Mouse (Mus musculus) limb, embryonic 13.5 days (tissue): ENCODE results near the gene Slc26a10. TPM values are rescaled to one million over a fixed set of nuclear protein-coding genes. Genes with fewer than 3 reads are reported as not detected.
A peak's percentile ranks its signal among the peaks of the same experiment; 100 is the strongest.
"Not testable (repeated sequence)": the region's sequence is repeated elsewhere in the genome, so short reads cannot be mapped to it uniquely, and the experiment has no call there.

Experiments used
- ATAC-seq: fragments of 200-750 bp; cut with Nextera tagmentation; 2 replicates; pipeline ENCODE4 v1.8.0; 2017; ENCODE audit warnings: low read depth, moderate number of reproducible peaks, moderate TSS enrichment; ENCODE audit not compliant: low FRiP score
- H3K27ac ChIP-seq: fragments of 300-500 bp; sonication (generic); 2 replicates; pipeline ENCODE4 v1.5.1; 2015; ENCODE audit warnings: inconsistent platforms, mild to moderate bottlenecking, moderate library complexity
- H3K27me3 ChIP-seq: fragments of 300-500 bp; sonication (generic); 2 replicates; pipeline ENCODE4 v1.6.1; 2015; ENCODE audit warnings: mild to moderate bottlenecking, inconsistent platforms
- H3K36me3 ChIP-seq: fragments of 300-500 bp; sonication (generic); 2 replicates; pipeline ENCODE4 v1.6.1; 2015; ENCODE audit warnings: inconsistent platforms, mild to moderate bottlenecking, moderate library complexity
- H3K4me1 ChIP-seq: fragments of 300-500 bp; sonication (generic); 2 replicates; pipeline ENCODE4 v1.6.1; 2015; ENCODE audit warnings: inconsistent platforms
- H3K4me2 ChIP-seq: fragments of 300-500 bp; sonication (generic); replicated peaks from 2 replicates; pipeline ENCODE4 v1.6.1; 2015; ENCODE audit warnings: inconsistent platforms, mild to moderate bottlenecking, moderate library complexity
- H3K4me3 ChIP-seq: fragments of 300-500 bp; sonication (generic); 2 replicates; pipeline ENCODE4 v1.5.1; 2015; ENCODE audit warnings: moderate library complexity, mild to moderate bottlenecking, inconsistent platforms
- H3K9ac ChIP-seq: fragments of 300-500 bp; sonication (generic); 2 replicates; pipeline ENCODE4 v1.6.1; 2015; ENCODE audit warnings: mild to moderate bottlenecking, inconsistent platforms
- H3K9me3 ChIP-seq: fragments of 300-500 bp; sonication (generic); 2 replicates; pipeline ENCODE4 v1.6.1; 2016; ENCODE audit warnings: inconsistent platforms
- WGBS: fragments of 180-500 bp; shearing (Covaris S2); methylation state at CpG from one replicate; pipeline ENCODE4 v1.1.7; 2015; 5-methylcytosine and 5-hydroxymethylcytosine counted together
- polyA plus RNA-seq: library from polyadenylated mRNA; unstranded; fragments of >200 nt; fragmentation: Nextera tagmentation; extraction: Ambion mirVana; gene quantifications from 2 replicates; pipeline ENCODE4 v1.2.1, GENCODE M21; 2015

Slc26a10 gene
- polyA plus RNA-seq, 1 experiment from 2014 or later, result 1.6 TPM

- H3K9ac ChIP-seq, result peak overlapping the region; percentile 76
- no peaks in the 10 kb centered on the region for H3K36me3 ChIP-seq
- WGBS, result under 1% methylated on average over 55 of the region's 56 CpGs
- peak; percentile 22 for ATAC-seq
- no peaks in the 10 kb centered on the region for H3K9me3 ChIP-seq
- peaks cover 27% of the 10 kb centered on the region for H3K4me1 ChIP-seq
- H3K27ac ChIP-seq, result no peak overlapping the region
- peak overlapping the region; percentile 100 for H3K4me2 ChIP-seq
- peaks cover 78% of the 10 kb centered on the region for H3K27me3 ChIP-seq
- peak overlapping the region; percentile 65 for H3K4me3 ChIP-seq
These were observed 14.6 kb downstream of the Slc26a10 start for GRCm38 (mm10) chr10:127165654-127166403.

- 1% methylated on average over 40 of the region's 42 CpGs for WGBS
- peaks cover 22% of the 10 kb centered on the region for H3K4me1 ChIP-seq
- H3K4me2 ChIP-seq, result peak overlapping the region; percentile 100
- H3K27me3 ChIP-seq, result peaks cover 75% of the 10 kb centered on the region
- H3K9me3 ChIP-seq, result no peaks in the 10 kb centered on the region
- H3K36me3 ChIP-seq, result no peaks in the 10 kb centered on the region
- H3K27ac ChIP-seq, result no peak overlapping the region
- H3K4me3 ChIP-seq, result peak overlapping the region; percentile 65
- peak overlapping the region; percentile 76 for H3K9ac ChIP-seq
- no peak; the same call in 1 of the 2 replicates for ATAC-seq
These were observed 15.1 kb downstream of the Slc26a10 start for GRCm38 (mm10) chr10:127165354-127165653.

- H3K9ac ChIP-seq, result peak within 1 kb of the TSS; percentile 76
- H3K9me3 ChIP-seq, result no peaks in the 10 kb centered on the region
- H3K27me3 ChIP-seq, result peaks cover 72% of the 10 kb centered on the region
- 3% methylated on average over 52 of the region's 52 CpGs for WGBS
- H3K4me3 ChIP-seq, result peak within 1 kb of the TSS; percentile 65
- peak; percentile 83 for ATAC-seq
- no peak within 1 kb of the TSS for H3K27ac ChIP-seq
- peaks cover 17% of the 10 kb centered on the region for H3K4me1 ChIP-seq
- H3K36me3 ChIP-seq, result no peaks in the 10 kb centered on the region
- H3K4me2 ChIP-seq, result peak within 1 kb of the TSS; percentile 100
These were observed 15.7 kb downstream of the Slc26a10 start, which contains the start of gene B4galnt1 for GRCm38 (mm10) chr10:127164631-127165353. Gene B4galnt1, plus strand, starts transcription at chr10:127165225.

- peak overlapping the region; percentile 100 for H3K4me2 ChIP-seq
- WGBS, result 92% methylated on average over 4 of the region's 4 CpGs
- H3K36me3 ChIP-seq, result no peaks in the 10 kb centered on the region
- ATAC-seq, result no peak
- 0 out of 2 replicates have a peak overlapping the region, but pooled peaks have one; percentile 65 for H3K4me3 ChIP-seq
- H3K27me3 ChIP-seq, result peaks cover 66% of the 10 kb centered on the region
- H3K9ac ChIP-seq, result no peak overlapping the region
- peaks cover 15% of the 10 kb centered on the region for H3K4me1 ChIP-seq
- no peaks in the 10 kb centered on the region for H3K9me3 ChIP-seq
- H3K27ac ChIP-seq, result no peak overlapping the region
These were observed 16.3 kb downstream of the Slc26a10 start for GRCm38 (mm10) chr10:127164190-127164589.

- not testable (repeated sequence) for H3K9me3 ChIP-seq, H3K9ac ChIP-seq, ATAC-seq, H3K36me3 ChIP-seq, H3K4me2 ChIP-seq, H3K4me3 ChIP-seq, H3K27ac ChIP-seq
- 45% methylated on average over 7 of the region's 7 CpGs for WGBS
- Histone ChIP-seq H3K27me3 (peaks cover 52% of the 10 kb centered on the region), H3K4me1 (peaks cover 15% of the 10 kb centered on the region)
These were observed 17.6 kb downstream of the Slc26a10 start for GRCm38 (mm10) chr10:127162771-127163261.

DNA sequence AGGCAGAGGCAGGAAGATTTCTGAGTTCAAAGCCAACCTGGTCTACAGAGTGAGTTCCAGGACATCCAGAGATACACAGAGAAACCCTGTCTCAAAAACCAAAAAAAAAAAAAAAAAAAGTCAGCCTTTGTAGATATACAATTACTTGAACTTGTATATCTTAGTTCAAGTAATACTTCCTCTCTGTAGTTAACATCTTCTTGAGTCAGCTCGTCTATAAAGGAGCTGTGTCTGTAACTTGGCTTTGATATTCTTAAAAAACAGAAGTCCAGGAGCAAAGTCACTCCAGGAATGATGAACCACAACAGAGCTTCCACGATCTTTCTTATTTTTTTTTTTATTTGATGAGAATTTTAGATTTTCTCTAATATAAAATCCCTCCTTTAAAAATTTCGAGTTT is 19.7 kb downstream of the Slc26a10 start:
- no peak overlapping the region for H3K27ac ChIP-seq
- H3K36me3 ChIP-seq, result no peaks in the 10 kb centered on the region
- peaks cover 32% of the 10 kb centered on the region for H3K27me3 ChIP-seq
- no peaks in the 10 kb centered on the region for H3K9me3 ChIP-seq
- 75% methylated on average over 3 of the region's 3 CpGs for WGBS
- peaks cover 5% of the 10 kb centered on the region for H3K4me1 ChIP-seq
- ATAC-seq, result no peak
- no peak overlapping the region for H3K9ac ChIP-seq
- no peak overlapping the region for H3K4me3 ChIP-seq
- H3K4me2 ChIP-seq, result no peak overlapping the region

DNA sequence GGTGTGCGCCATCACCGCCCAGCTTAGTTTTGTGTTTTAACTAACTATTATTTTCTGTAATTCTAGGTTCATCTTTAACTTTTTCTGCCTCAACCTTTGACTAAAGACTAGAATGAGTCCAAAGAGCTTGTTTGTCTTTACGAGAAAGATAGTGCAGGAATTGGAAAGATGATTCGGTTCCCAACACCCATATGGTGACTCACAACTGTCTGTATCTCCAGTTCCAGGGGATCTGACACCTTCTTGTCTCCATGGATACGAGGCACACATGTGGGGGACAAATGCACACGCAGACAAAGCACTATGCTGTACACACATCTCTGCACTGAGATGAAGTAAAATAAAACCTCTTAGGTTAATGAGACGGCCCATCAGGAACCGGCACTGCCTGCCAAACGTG is 20.4 kb downstream of the Slc26a10 start:
- WGBS, result 81% methylated on average over 9 of the region's 9 CpGs
- no peak overlapping the region for H3K4me2 ChIP-seq
- no peak overlapping the region for H3K4me3 ChIP-seq
- no peak for ATAC-seq
- H3K27ac ChIP-seq, result no peak overlapping the region
- no peaks in the 10 kb centered on the region for H3K4me1 ChIP-seq
- H3K9ac ChIP-seq, result no peak overlapping the region
- no peaks in the 10 kb centered on the region for H3K9me3 ChIP-seq
- H3K36me3 ChIP-seq, result no peaks in the 10 kb centered on the region
- H3K27me3 ChIP-seq, result peaks cover 25% of the 10 kb centered on the region

DNA sequence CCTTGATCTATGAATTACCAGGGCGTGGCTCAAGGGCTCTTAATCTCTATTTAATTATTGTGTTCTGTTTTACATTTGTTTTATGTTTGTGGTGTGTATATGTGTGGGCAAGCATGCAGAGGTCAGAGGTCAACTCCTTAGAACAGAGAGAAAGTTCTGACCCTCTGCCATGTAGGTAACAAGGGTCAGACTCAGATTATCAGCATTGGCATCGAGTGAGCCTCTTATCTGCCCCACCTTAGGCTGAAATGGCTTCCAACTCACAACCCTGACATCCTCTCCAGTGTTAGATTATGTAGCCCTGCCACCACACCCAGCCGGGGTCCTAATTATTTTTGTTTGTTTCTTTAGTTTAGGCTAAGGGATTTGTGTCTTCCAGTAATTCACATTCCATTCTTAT is 22.0 kb downstream of the Slc26a10 start:
- Histone ChIP-seq H3K36me3 (no peaks in the 10 kb centered on the region), H3K4me1 (no peaks in the 10 kb centered on the region), H3K4me2 (no peak overlapping the region), H3K9me3 (no peaks in the 10 kb centered on the region), H3K27me3 (peaks cover 11% of the 10 kb centered on the region), H3K9ac (no peak overlapping the region), H3K27ac (no peak overlapping the region), H3K4me3 (no peak overlapping the region)
- ATAC-seq, result no peak
- 65% methylated on average over 3 of the region's 3 CpGs for WGBS

- ATAC-seq, result no peak
These were observed 23.9 kb downstream of the Slc26a10 start for GRCm38 (mm10) chr10:127156511-127156910.

DNA sequence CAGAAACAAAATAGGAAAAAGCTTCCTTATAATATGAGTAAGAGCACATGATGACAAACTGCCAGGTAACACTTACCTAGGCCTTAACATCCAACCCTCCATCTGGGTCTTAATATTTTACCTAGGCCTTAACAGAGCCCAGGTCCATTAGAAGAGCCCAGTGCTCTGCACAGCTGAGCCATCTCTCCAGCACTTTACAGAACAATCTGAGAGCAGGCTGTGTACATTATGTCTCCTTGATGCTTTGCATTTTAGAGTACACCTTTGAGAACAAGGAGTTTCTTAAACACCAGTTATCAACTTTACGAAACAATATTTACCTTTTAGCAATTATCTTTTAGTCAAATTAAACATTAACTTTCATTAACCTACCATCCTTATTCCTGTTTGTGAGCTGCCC is 24.4 kb downstream of the Slc26a10 start:
- 0 out of 2 replicates have a peak, but pooled peaks cover 4% of the 10 kb centered on the region for H3K27me3 ChIP-seq
- no peak for ATAC-seq
- no peak overlapping the region for H3K4me2 ChIP-seq
- H3K9ac ChIP-seq, result no peak overlapping the region
- H3K9me3 ChIP-seq, result no peaks in the 10 kb centered on the region
- H3K36me3 ChIP-seq, result no peaks in the 10 kb centered on the region
- WGBS, result 98% methylated on average over 1 of the region's 1 CpGs
- H3K4me3 ChIP-seq, result no peak overlapping the region
- no peak overlapping the region for H3K27ac ChIP-seq
- no peaks in the 10 kb centered on the region for H3K4me1 ChIP-seq

More at GRCm38 (mm10) chr10:127156511-127156910, 23.9 kb downstream of the Slc26a10 start:
- Histone ChIP-seq H3K4me2 (no peak overlapping the region), H3K27me3 (0 out of 2 replicates have a peak, but pooled peaks cover 4% of the 10 kb centered on the region), H3K9ac (no peak overlapping the region), H3K4me3 (no peak overlapping the region), H3K9me3 (no peaks in the 10 kb centered on the region), H3K36me3 (no peaks in the 10 kb centered on the region), H3K4me1 (no peaks in the 10 kb centered on the region), H3K27ac (no peak overlapping the region)
- 77% methylated on average over 1 of the region's 1 CpGs for WGBS

- H3K4me3 ChIP-seq, result no peak overlapping the region
- ATAC-seq, result no peak
- no peaks in the 10 kb centered on the region for H3K36me3 ChIP-seq
- no peak overlapping the region for H3K4me2 ChIP-seq
- 84% methylated on average over 5 of the region's 5 CpGs for WGBS
- H3K27me3 ChIP-seq, result no peaks in the 10 kb centered on the region
- H3K9me3 ChIP-seq, result no peaks in the 10 kb centered on the region
- no peaks in the 10 kb centered on the region for H3K4me1 ChIP-seq
- H3K9ac ChIP-seq, result no peak overlapping the region
- H3K27ac ChIP-seq, result no peak overlapping the region
These were observed 25.8 kb downstream of the Slc26a10 start for GRCm38 (mm10) chr10:127154652-127155051.

GRCm38 (mm10) chr10:127154241-127154640 is 26.2 kb downstream of the Slc26a10 start:
- ATAC-seq, result no peak

More at GRCm38 (mm10) chr10:127154241-127154640, 26.2 kb downstream of the Slc26a10 start:
- Histone ChIP-seq H3K27ac (no peak overlapping the region), H3K9me3 (no peaks in the 10 kb centered on the region), H3K9ac (no peak overlapping the region), H3K4me1 (no peaks in the 10 kb centered on the region), H3K36me3 (no peaks in the 10 kb centered on the region), H3K4me2 (no peak overlapping the region), H3K27me3 (no peaks in the 10 kb centered on the region), H3K4me3 (no peak overlapping the region)
- 90% methylated on average over 2 of the region's 2 CpGs for WGBS
